Mouse (Mus musculus) thymus, adult 18-20 months (tissue): ENCODE results near the gene Cd300lf.

Experiments used
- DNase-seq, 2 experiments: peaks; one replicate each; pipeline ENCODE4 v3.0.0; 2022; ENCODE audit warnings: mixed read lengths in 2 of 2

Cd300lf gene

GRCm38 (mm10) chr11:115133800-115134199 lies at the start of gene Cd300lf:
Cd300lf (minus strand) TSS chr11:115133992.
- DNase-seq: peak in 1 of 2 experiments; percentile 6

GRCm38 (mm10) chr11:115181913-115182638 lies 48.3 kb upstream of the Cd300lf start:
- DNase-seq: peak; percentile 74 to 78

GRCm38 (mm10) chr11:115179881-115180280 lies 46.1 kb upstream of the Cd300lf start:
- DNase-seq: peak in 1 of 2 experiments; percentile 12

- no peak for DNase-seq
Observed at GRCm38 (mm10) chr11:115179191-115179590, 45.4 kb upstream of the Cd300lf start.

- no peak for DNase-seq
Observed at GRCm38 (mm10) chr11:115178766-115179165, 45.0 kb upstream of the Cd300lf start.

- DNase-seq: no peak
Observed at GRCm38 (mm10) chr11:115177559-115178195, 43.9 kb upstream of the Cd300lf start.

DNA sequence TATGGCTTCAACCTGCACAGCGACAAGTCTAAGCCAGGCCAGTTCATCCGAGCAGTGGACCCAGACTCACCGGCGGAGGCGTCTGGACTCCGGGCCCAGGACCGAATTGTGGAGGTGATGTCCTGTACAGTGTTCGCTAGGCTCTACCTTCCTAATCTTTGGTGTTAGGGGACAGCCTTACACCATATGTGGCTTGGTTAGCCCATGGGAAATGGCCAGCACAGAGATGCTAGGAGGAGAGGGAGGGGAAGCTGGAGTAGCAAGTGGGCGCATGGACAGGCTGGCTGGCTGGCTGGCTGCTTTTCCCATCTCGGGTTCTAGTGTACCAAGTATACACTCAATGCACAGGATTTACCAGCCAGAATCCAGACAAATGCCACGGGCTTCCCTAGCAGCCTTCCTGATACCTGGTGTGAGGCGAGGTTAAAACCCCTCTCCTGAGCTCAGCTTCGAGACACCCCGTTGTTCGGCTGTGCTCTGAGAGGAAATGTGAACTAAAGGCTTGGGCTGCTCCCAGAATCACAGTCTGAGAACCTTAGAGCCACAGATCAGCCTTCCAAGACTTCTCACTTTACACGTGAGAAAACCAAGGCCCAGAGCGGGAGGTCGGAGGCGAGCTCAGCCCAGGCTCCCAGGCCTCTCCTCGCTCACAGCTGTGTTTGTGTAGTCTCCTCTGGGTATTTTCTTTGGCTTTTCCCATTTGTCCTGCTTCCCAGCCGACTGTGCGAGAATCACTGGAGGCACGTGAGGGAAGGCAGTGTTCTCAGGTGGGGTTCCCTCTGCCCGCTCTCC lies 42.8 kb upstream of the Cd300lf start:
- DNase-seq: no peak

GRCm38 (mm10) chr11:115173549-115174339 lies 40.0 kb upstream of the Cd300lf start:
- peak in 1 of 2 experiments; percentile 40 for DNase-seq

DNA sequence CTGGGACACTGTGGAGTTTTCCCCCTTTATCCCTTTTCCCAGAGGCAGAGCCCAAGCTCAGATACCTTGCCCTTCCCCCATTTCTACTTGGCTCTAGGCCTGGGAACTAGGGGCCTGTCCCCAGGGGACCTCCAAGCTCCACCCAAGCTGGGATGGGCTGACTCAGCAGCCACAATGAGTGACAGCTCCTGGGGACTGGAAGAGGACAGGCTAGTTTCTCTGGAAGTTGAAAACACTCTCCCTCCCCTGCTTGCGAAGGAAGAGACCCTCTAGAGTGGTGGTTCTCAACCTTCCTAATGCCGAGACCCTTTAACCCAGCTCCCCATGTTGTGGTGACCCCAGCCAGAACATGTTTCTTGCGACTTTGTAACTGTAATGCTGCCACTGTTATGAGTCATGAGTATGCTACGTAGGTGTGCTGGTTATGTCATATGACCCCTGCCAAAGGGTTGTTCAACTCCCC lies 39.1 kb upstream of the Cd300lf start:
- DNase-seq: peak in 1 of 2 experiments; percentile 14

DNA sequence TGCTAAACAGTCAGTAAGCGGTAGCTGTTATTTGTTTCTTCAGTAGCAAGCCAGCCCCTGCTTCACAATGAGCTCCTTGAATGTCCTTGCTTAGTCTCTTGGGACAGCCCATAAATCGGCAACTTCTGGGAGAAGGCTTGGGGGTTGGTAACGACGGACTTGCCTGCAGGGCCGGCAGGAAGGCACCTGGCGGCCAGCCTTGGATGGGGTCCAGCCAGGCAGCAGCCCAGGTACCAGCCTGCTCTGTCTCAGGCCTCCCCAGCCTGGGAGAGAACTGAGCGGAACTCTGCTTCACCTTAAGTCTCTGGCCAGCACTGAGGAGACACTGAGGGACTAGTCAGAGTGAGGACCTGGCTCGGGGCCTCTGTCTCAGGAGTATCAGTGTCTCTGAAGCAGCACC lies 37.3 kb upstream of the Cd300lf start:
- no peak for DNase-seq

DNA sequence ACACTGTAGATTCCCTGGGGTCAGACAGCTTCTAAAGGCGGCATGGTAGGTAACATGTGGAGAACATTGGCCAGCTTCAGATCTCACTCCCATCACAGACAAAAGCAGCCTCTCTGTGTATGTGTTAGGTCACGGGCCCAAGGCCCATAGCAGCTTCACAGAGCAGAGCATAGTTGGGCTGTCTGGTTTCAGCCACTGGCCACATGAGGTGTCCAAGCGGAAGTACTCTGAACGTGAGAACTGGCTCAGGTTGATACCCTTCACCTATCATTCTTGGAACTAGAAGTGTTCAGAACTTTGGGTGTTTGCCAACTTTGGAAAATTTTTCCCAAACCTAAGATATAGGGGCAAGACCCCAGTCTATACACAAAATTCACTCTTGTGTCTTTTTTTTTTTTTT lies 35.6 kb upstream of the Cd300lf start:
- DNase-seq: no peak

DNA sequence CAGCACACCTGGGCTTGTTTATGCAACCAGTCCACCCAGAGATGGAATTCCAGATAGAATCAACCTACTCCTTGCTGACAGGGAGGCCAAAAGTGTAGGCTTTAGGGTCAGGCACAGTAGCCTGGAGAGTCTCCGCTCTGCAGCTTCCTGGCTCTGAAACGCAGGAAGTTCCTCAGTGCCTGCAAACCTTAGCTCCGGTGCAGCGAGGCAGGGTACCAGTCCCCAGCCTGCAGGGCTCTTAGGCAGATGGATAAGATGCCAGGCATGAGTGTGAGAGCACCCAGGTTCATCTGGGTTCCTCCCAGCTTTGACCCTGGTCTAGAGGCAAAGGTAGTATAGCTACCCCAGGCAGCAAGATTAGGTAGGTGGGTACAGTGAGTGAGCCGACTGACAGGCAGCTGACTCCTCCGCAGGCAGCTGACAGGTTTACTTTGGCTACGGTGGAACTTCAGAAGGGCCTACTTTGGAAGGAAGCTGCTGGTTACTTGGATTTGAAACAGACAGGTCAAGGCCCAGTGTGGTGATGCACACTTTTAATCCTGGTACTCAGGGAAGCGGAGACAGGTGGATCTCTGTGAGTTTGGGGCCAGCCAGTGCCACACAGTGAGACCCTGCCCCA lies 33.9 kb upstream of the Cd300lf start:
- DNase-seq: no peak

GRCm38 (mm10) chr11:115166776-115167175 lies 33.0 kb upstream of the Cd300lf start:
- no peak for DNase-seq

GRCm38 (mm10) chr11:115164976-115165374 lies 31.2 kb upstream of the Cd300lf start:
- DNase-seq: peak in 1 of 2 experiments; percentile 5

DNA sequence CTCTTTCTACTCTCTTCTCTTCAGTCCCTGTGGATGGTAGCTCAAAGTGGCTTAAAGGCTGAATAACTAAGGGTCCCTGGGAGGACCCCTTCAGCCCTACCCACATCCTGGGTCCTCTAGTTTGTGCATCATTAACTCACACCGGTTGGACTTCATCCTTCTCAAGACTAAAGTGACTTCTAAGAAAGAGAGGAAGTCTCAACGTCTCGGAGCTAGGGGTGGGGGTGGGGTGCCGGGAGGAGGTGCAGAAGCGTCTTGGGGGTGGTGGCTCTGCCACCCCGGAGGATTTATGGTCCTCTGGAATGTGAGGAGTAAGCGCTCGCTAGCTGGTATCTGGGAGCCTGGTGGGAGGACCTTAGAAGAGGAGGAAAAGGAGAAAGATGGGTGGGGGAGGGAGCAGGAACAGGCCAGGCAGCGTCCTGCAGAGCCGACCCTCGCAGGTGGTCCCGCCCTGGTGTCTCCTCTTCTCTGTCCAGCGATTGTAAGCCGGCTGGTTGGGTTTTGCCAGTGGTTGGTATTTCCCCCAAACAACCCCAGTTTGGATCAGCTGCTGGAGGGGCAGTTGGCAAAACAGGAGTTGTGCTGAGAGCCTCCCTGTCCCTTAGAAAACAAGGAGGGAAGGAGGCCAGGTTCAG lies 30.7 kb upstream of the Cd300lf start:
- no peak for DNase-seq

DNA sequence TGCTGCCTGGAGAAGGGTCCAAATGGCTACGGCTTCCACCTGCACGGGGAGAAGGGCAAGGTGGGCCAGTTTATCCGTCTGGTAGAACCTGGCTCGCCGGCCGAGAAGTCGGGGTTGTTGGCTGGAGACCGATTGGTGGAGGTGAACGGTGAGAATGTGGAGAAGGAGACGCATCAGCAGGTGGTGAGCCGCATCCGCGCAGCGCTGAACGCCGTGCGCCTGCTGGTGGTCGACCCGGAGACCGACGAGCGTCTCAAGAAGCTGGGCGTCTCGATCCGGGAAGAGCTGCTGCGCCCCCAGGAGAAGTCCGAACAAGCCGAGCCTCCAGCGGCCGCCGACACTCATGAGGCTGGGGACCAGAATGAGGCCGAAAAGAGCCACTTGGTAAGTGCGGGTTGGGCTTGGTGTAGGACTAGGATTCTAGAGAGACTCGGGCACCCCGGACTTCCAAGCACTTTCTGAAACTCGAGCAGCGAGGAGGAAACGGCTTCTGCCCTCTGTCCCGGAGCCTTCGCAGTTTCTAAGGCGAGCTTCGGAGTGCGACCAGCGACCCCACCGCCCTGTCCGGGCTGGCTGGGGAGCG lies 29.9 kb upstream of the Cd300lf start:
- peak; percentile 65 to 75 for DNase-seq

GRCm38 (mm10) chr11:115162832-115163480 lies 29.2 kb upstream of the Cd300lf start, which contains the start of gene Slc9a3r1:
Slc9a3r1 (plus strand) TSS chr11:115163341.
- peak; percentile 99 to 100 for DNase-seq

DNA sequence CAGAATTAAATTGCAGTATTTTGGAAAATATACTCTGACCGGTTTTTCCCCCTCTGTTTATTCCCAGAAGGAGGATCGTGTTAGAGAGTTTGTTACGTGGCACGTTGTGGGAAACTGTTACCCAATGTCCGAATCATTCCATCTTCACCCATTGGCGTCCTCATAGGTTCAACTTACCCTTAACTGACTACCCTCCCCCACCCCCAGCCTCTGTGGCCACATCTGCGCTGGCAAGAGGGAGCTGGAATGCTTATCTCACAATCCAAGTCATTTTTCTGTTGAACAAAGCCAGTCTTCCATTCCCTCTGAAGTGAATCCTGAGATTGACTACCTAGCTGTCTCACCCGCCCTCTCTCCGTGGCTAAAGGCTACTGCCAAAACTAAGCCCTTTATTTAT lies 28.4 kb upstream of the Cd300lf start:
- DNase-seq: no peak

DNA sequence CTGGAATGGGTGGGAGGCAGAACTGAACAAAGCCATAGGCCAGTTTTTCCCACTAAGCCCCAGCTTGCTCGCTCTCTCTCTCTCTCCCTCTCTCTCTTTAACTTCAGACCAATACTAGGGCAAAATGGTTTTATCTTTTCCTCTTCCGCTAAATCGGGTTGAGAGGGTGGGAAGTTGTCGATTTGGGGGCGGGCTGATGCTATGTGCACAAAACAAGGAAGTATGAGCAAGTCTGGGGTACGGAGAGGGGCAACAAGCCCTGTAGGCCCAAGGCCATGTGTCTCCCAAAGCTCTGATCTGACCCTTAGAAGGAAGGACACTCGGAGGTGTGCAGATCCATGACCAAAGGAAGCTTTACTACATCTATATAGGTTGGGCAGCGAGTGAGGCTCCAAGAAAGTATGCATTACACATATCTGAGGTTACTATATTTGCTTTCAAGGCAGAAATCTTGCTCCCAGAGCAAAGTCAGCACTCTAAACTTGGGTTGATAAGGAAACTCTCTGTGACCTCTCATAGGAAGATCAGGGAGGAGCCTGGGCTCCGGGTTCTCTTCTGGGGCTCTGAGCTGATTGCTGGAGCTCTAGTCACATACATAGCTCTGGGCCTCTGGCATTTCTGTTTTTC lies 27.9 kb upstream of the Cd300lf start:
- DNase-seq: peak; percentile 47 to 63
